Mouse (Mus musculus) kidney, adult 2 months (tissue): ENCODE measurements at regions not wholly inside any gene's neighbourhood (a gene's known extent, or its start where the extent isn't known, plus 50 kb on each side); places are given as distances from the start of the nearest gene placed in this dataset.

Experiments used
- DNase-seq: peaks from one replicate; pipeline ENCODE4 v3.0.0; 2021
- H3K27ac ChIP-seq: fragments of 200-500 bp; 2 replicates; pipeline ENCODE4 v1.5.1; 2012; ENCODE audit warnings: low read depth, low read length, control low read depth, inconsistent platforms; ENCODE audit not compliant: insufficient read depth
- H3K27me3 ChIP-seq: fragments of 200-500 bp; replicated peaks from 2 replicates; pipeline ENCODE4 v1.6.1; 2012; ENCODE audit warnings: mild to moderate bottlenecking, moderate library complexity, low read length, inconsistent platforms; ENCODE audit not compliant: control insufficient read depth, insufficient read depth
- H3K36me3 ChIP-seq: fragments of 200-500 bp; 2 replicates; pipeline ENCODE4 v1.6.1; 2012; ENCODE audit warnings: mild to moderate bottlenecking, moderate library complexity, low read length, inconsistent platforms; ENCODE audit not compliant: control insufficient read depth, insufficient read depth
- H3K4me1 ChIP-seq: fragments of 200-500 bp; 2 replicates; pipeline ENCODE4 v1.6.1; 2011; ENCODE audit warnings: low read length; ENCODE audit not compliant: control insufficient read depth, insufficient read depth
- H3K4me3 ChIP-seq: fragments of 200-500 bp; 2 replicates; pipeline ENCODE4 v1.5.1; 2011; ENCODE audit warnings: mild to moderate bottlenecking, low read depth, low read length, control low read depth; ENCODE audit not compliant: insufficient read depth
- CTCF ChIP-seq: fragments of 200-500 bp; conservative IDR thresholded peaks from 2 replicates; pipeline ENCODE4 v1.5.1; 2011; ENCODE audit warnings: low read depth, mild to moderate bottlenecking, control low read depth, low read length, moderate library complexity, mixed read lengths; ENCODE audit not compliant: insufficient read depth, insufficient read length
- POLR2A ChIP-seq: fragments of 200-500 bp; IDR thresholded peaks from one replicate; pipeline ENCODE4 v1.6.1; 2011; ENCODE audit warnings: low read depth, low read length, control low read depth
- WGBS: fragments of 180-500 bp; shearing (Covaris S2); methylation state at CpG from one replicate; pipeline ENCODE4 v1.1.7; 2018; 5-methylcytosine and 5-hydroxymethylcytosine counted together

GRCm38 (mm10) chr9:27663230-27663629 is 127.3 kb upstream of the Opcml start:
- Histone ChIP-seq H3K27ac (no peak overlapping the region), H3K27me3 (no peaks in the 10 kb centered on the region), H3K4me3 (no peak overlapping the region), H3K36me3 (no peaks in the 10 kb centered on the region), H3K4me1 (no peaks in the 10 kb centered on the region)
- 95% methylated on average over 1 of the region's 1 CpGs for WGBS
- no peak for TF ChIP-seq POLR2A
- TF ChIP-seq CTCF: no peak
- DNase-seq: no peak

GRCm38 (mm10) chr9:27665659-27666058 is 124.9 kb upstream of the Opcml start:
- no peak for DNase-seq
- Histone ChIP-seq H3K4me1 (no peaks in the 10 kb centered on the region), H3K36me3 (no peaks in the 10 kb centered on the region), H3K27ac (no peak overlapping the region), H3K27me3 (no peaks in the 10 kb centered on the region), H3K4me3 (no peak overlapping the region)
- TF ChIP-seq CTCF (no peak), POLR2A (no peak)
- WGBS: 82% methylated on average over 2 of the region's 2 CpGs

GRCm38 (mm10) chr9:27670032-27670740 is 120.4 kb upstream of the Opcml start:
- no peaks in the 10 kb centered on the region for H3K27me3 ChIP-seq
- H3K4me3 ChIP-seq: no peak overlapping the region
- H3K4me1 ChIP-seq: no peaks in the 10 kb centered on the region
- no peak overlapping the region for H3K27ac ChIP-seq
- 50% methylated on average over 6 of the region's 6 CpGs for WGBS
- TF ChIP-seq POLR2A: no peak
- no peak for TF ChIP-seq CTCF
- DNase-seq: no peak
- H3K36me3 ChIP-seq: no peaks in the 10 kb centered on the region

- Histone ChIP-seq H3K36me3 (no peaks in the 10 kb centered on the region), H3K4me1 (no peaks in the 10 kb centered on the region), H3K27me3 (no peaks in the 10 kb centered on the region), H3K27ac (no peak overlapping the region), H3K4me3 (no peak overlapping the region)
- TF ChIP-seq CTCF (no peak), POLR2A (no peak)
- DNase-seq: no peak
Measured at GRCm38 (mm10) chr9:27685325-27685724, 105.2 kb upstream of the Opcml start.

GRCm38 (mm10) chr9:27691616-27692015 is 99.0 kb upstream of the Opcml start:
- H3K27me3 ChIP-seq: no peaks in the 10 kb centered on the region
- no peak overlapping the region for H3K27ac ChIP-seq
- H3K4me3 ChIP-seq: no peak overlapping the region
- 79% methylated on average over 4 of the region's 4 CpGs for WGBS
- H3K4me1 ChIP-seq: no peaks in the 10 kb centered on the region
- no peaks in the 10 kb centered on the region for H3K36me3 ChIP-seq
- TF ChIP-seq CTCF (no peak), POLR2A (no peak)
- DNase-seq: no peak

GRCm38 (mm10) chr9:27692751-27693150 is 97.8 kb upstream of the Opcml start:
- Histone ChIP-seq H3K4me3 (no peak overlapping the region), H3K4me1 (no peaks in the 10 kb centered on the region), H3K36me3 (no peaks in the 10 kb centered on the region), H3K27me3 (no peaks in the 10 kb centered on the region), H3K27ac (no peak overlapping the region)
- no peak for TF ChIP-seq CTCF
- no peak for TF ChIP-seq POLR2A
- WGBS: 88% methylated on average over 3 of the region's 3 CpGs
- no peak for DNase-seq

- no peaks in the 10 kb centered on the region for H3K36me3 ChIP-seq
- H3K27me3 ChIP-seq: no peaks in the 10 kb centered on the region
- H3K27ac ChIP-seq: no peak overlapping the region
- 62% methylated on average over 8 of the region's 8 CpGs for WGBS
- H3K4me3 ChIP-seq: no peak overlapping the region
- DNase-seq: no peak
- TF ChIP-seq POLR2A (no peak), CTCF (no peak)
- H3K4me1 ChIP-seq: no peaks in the 10 kb centered on the region
Measured at GRCm38 (mm10) chr9:27694805-27695593, 95.6 kb upstream of the Opcml start.
